Mouse (Mus musculus): ENCODE data around the gene Calr.

Calr gene

DNA sequence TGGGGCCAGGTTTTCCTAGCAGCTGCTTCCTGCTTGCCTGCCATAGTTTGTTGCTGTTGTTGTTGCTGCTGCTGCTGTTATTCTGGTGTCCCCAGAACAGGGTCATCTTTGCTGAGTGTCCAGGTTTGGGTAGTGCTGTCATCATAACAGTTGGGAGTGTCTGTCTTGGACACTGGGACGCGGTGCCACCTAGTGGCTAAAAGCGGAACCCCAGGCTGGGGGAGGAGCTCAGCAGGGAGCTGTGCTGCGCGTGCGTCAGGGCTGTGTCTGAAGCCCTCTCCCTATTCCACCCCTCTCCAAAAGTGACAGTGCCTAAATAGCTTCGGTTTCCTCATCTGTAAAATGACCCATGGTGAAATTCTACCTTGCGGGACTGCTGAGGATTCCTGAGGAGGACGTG, 31.2 kb downstream of the Calr start:
- peak; percentile 93 for DNase-seq (ENCODE audit: low read depth, low spot score)

GRCm38 (mm10) chr8:84814555-84815441, 31.9 kb downstream of the Calr start:
- DNase-seq (ENCODE audit: low read depth, low spot score): no peak

DNA sequence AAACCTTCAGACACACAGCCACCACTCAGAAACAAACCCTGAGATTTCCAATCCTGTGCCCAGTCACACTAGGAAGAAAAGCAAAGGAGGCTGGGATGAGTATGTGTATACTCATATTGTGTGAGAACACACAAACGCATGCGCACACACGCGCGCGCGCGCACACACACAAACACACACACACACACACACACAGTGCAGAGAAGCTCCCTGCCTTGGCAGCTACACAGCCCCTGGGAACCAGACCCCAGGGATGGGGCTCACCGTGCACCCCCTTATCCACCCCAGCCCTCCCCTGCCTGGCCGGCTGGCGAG, 32.5 kb downstream of the Calr start:
- no peak for DNase-seq (ENCODE audit: low read depth, low spot score)

DNA sequence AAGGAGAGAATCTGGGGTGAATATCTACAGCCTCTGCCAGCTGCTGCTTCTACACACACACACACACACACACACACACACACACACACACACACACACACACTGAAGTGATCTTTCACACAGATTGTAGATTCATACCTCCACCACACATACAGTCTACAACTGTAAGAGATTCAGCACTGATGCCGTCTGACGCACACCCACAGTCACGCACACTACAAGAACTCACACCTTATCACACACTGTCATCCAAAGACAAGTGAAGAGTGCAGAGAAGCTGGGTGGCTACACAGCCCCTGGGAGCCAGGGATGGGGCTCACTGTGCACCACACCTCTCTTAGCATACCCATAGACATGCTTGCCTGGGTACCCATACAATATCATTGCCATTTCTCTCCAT, 32.9 kb downstream of the Calr start:
- DNase-seq (ENCODE audit: low read depth, low spot score): no peak

GRCm38 (mm10) chr8:84813059-84813458, 33.7 kb downstream of the Calr start:
- peak; percentile 77 for DNase-seq (ENCODE audit: low read depth, low spot score)

DNA sequence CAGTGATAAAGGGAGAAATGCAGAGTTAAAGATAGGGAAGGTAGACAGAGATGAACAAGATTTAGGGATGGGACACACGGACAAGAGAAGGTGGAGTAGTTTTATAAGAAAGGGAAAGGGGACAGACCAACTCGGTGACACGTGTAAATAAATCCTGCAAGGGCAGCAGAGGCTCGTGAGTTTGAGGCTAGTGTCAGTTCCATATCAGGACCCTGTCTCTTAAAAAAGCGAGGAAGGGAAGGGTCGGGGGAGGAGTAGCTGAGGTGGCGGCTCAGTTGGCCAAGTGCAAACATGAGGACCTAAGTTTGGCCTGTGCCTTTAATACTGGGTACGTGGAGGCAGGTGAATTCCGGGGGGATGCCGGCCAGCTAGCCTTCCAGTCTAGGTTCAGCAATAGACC, 35.4 kb downstream of the Calr start:
- DNase-seq (ENCODE audit: low read depth, low spot score): no peak

DNA sequence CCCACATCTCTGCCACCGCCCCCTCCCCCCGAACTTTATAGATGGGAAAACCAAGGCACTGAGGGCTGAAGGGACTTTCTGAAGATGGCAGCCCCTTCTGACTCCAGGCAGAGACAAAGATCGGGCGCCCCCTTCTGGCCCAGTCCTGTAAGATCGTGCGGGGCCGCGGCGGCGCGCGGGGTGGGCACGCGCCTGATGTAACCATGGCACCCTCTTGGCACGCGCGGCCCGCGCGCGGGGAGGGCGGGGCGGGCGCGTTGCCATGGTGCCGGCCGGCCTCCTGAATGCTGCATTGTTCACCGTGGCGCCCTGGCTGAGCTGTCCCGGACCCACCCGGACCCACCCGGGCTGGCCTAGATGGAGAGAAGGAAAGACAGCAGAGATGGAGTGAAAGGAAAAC, 35.8 kb downstream of the Calr start:
- DNase-seq (ENCODE audit: low read depth, low spot score): peak; percentile 84

DNA sequence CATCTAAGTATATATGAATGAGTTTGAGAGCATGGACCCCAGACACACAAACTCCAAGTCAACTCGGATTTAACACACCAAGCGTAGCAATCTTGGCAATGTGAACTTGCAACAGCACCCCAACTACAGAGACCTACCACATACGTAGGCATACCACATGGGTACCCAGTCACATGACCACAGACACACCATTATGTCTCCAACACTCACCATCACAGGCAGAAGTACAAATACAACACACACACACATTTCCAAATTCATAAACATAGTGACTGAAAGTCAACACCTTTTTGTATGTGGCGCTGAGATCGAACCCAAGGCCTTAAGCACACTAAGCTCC, 36.8 kb downstream of the Calr start:
- no peak for DNase-seq (ENCODE audit: low read depth, low spot score)

GRCm38 (mm10) chr8:84809109-84809940, 37.4 kb downstream of the Calr start:
- DNase-seq (ENCODE audit: low read depth, low spot score): no peak

GRCm38 (mm10) chr8:84806031-84806430, 40.7 kb downstream of the Calr start:
- peak; percentile 49 for DNase-seq (ENCODE audit: low read depth, low spot score)

DNA sequence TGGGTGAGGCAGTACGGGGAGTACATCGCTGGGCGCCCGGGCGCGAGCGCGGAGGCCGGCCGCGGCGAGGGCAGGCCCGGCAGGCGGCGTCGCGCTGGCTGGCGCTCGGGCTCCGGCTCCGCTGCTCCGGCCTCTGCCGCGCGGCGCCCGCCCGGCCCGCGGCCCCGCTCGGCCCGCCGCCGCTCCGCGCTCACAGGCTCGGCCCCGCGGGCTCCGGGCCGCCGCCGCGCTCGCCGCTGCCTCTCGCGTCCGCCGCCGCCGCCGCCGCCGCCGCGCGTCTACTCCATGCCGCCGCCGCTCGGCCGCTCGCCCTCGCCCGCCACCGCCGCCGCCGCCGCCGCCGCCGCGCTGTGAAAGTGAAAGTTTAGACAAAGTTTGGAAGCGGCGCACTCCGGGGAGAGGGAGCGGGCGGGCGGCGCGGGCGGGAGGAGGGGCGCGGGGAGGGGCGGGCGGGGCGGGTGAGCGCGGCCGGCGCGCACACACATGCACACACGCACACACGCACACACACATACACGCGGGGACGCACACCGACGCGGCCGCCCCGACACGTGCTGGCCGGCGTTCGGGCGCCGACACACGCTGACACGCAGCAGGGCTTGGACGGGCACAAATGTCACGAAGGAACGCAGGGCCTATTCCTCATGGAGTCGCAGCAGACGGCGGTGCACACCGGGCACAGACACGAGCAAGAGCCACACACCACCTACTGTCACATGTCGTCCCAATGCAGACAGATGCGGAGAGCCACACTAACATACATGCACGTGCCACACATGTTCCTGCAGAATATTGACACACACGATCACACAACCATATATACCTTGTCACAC, 46.5 kb downstream of the Calr start, which contains the start of gene Nfix:
Gene Nfix, minus strand, starts transcription at position 346 of the 833 bp plus-strand sequence.
- peak; percentile 42 for DNase-seq (ENCODE audit: low read depth, low spot score)

DNA sequence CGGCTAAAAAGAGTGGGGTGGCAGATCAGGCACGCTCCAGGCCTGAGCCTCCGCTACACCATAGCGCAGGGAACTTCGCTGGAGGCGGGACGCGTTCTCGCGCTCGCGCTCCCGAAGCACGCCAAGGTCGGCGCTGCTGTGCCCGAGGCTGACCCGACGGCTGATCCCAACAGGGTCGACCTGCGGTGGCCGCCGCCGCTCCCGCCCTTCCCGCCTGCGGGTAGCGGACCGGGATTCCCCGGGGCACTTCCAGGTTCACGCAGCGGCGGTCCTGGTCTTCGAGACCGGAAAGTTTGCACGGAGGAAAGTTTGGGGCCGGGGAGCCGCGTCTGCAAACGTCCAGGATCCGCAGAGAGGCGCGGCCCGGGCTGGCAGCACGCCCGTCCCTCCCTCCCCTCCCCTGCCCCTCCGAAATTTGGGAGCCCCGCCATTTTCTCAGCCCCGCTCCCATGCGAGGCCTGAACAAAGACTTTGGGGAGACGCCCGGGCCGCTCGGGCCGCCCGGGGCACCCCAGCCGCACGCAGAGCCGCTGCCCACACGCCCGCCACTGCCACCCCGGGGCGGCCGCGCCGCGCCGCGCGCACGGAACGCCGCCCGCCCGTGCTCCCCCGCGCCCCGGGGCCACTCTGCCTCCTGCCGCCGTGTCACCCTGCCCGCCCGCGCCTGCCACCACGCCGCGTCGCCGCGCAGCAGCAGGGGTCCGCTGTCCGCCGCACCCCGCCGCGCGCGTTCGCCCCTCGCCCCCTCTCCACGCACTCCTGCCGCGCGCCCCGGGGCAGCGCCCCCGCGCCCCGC, 47.4 kb downstream of the Calr start:
- DNase-seq (ENCODE audit: low read depth, low spot score): peak; percentile 80

- no peak for DNase-seq (ENCODE audit: low read depth, low spot score)
Measured at GRCm38 (mm10) chr8:84798446-84799135, 48.1 kb downstream of the Calr start.

- DNase-seq (ENCODE audit: low read depth, low spot score): no peak
Measured at GRCm38 (mm10) chr8:84797971-84798370, 48.8 kb downstream of the Calr start.

- DNase-seq (ENCODE audit: low read depth, low spot score): no peak
Measured at GRCm38 (mm10) chr8:84797256-84797797, 49.4 kb downstream of the Calr start.

DNA sequence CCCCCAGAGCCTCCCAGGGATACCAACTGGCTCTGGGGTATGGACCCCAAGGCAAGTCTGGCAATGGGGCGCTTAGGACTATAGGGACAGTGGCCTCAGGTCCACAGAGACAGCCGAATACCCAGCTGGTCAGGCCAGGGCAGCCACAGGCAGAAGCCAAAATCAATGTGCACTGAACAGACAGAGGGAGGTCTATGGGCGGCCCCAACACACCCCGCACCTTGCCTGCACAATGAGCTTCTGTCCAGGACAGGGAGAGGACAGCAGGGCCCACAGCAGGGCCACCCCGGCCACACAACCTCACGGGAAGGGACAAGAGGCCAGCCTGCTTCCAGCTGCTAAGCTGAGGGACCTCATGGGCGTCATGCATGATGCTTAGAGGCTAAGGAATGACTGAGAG, 52.2 kb downstream of the Calr start:
- no peak for DNase-seq (ENCODE audit: low read depth, low spot score)

- no peak for DNase-seq (ENCODE audit: low read depth, low spot score)
Measured at GRCm38 (mm10) chr8:84793791-84794485, 52.8 kb downstream of the Calr start.

DNA sequence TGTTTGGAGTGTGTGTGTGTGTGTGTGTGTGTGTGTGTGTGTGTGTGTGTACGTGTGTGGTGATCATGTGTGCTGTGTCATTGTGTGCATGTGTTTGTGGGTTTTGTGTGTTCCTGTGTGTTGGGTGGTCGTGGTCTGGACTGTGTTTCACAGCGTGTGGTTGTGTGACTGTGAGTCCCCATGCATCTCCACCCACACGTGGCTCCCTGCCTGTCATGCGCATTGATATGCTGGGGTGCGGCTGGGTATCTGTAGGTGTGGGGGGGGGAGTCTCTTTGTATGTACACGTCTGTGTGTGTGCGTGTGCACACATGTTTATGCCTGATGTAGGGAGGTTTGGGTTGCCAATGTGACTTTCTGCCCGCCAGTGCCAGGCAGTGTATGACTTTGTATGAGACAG, 53.6 kb downstream of the Calr start:
- DNase-seq (ENCODE audit: low read depth, low spot score): no peak

GRCm38 (mm10) chr8:84792429-84792947, 54.2 kb downstream of the Calr start:
- no peak for DNase-seq (ENCODE audit: low read depth, low spot score)

All from ES-CJ7 (cell line).